Mouse (Mus musculus) embryonic fibroblast, embryonic 13.5 days (primary cell): Measurements from ENCODE around the gene Cdca3. TPM values are rescaled to one million over a fixed set of nuclear protein-coding genes. Genes with fewer than 3 reads are reported as not detected.
A peak's percentile ranks its signal among the peaks of the same experiment; 100 is the strongest.

ENCODE experiments used
- H3K27ac ChIP-seq: 2 replicates; pipeline ENCODE4 v1.5.1; 2012; ENCODE audit warnings: low read length, control low read depth, inconsistent platforms; ENCODE audit not compliant: insufficient read depth
- H3K4me1 ChIP-seq: 2 replicates; pipeline ENCODE4 v1.6.1; 2011; ENCODE audit warnings: low read length; ENCODE audit not compliant: control insufficient read depth, insufficient read depth
- H3K4me3 ChIP-seq: 2 replicates; pipeline ENCODE4 v1.5.1; 2011; ENCODE audit warnings: mild to moderate bottlenecking, control low read depth, low read length; ENCODE audit not compliant: insufficient read depth
- CTCF ChIP-seq: IDR thresholded peaks from 2 replicates; pipeline ENCODE4 v1.5.1; 2011; ENCODE audit warnings: mild to moderate bottlenecking, control low read depth, low read length, moderate library complexity, borderline replicate concordance; ENCODE audit not compliant: insufficient read depth
- POLR2A ChIP-seq: IDR thresholded peaks from 2 replicates; pipeline ENCODE4 v1.6.1; 2011; ENCODE audit warnings: low read depth, mild to moderate bottlenecking, control low read depth, low read length, moderate library complexity
- polyA plus RNA-seq: library from polyadenylated mRNA; stranded (reverse); fragments of >200 nt; gene quantifications from 2 replicates; pipeline ENCODE4 v1.2.4, GENCODE M21; 2011; ENCODE audit warnings: low read depth; ENCODE audit not compliant: missing spikeins, insufficient read length

The Cdca3 gene
- polyA plus RNA-seq, 1 experiment, result 61.1 TPM

- TF ChIP-seq POLR2A (no peak), CTCF (no peak)
- H3K4me1 ChIP-seq, result no peaks in the 10 kb centered on the region
- H3K27ac ChIP-seq, result no peak overlapping the region
- H3K4me3 ChIP-seq, result no peak overlapping the region
Observed at GRCm38 (mm10) chr6:124850535-124850934, 21.2 kb downstream of the Cdca3 start.

DNA sequence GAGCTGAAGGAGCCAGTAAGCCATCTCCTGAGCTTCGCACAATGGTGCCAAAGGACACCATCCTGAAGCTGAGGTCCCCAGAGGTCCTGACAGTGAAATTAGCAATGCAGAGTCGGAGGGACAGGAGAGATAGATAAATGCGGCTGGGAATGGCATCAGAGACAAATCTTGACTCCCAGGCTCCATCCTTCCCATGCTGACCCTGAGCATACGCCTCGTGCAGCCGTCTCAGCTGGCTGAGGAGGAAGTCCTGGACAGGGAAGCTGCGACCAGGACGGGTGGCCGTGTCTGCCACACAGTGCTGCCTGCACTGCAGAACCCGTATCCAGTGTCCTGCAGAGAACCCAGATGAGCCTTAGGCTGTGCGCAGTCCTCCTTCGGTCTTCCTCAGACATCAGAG is 25.3 kb downstream of the Cdca3 start:
- H3K27ac ChIP-seq, result no peak overlapping the region
- H3K4me1 ChIP-seq, result no peaks in the 10 kb centered on the region
- TF ChIP-seq CTCF (no peak), POLR2A (0 out of 2 replicates have a peak, but pooled peaks have one; percentile 12)
- no peak overlapping the region for H3K4me3 ChIP-seq

DNA sequence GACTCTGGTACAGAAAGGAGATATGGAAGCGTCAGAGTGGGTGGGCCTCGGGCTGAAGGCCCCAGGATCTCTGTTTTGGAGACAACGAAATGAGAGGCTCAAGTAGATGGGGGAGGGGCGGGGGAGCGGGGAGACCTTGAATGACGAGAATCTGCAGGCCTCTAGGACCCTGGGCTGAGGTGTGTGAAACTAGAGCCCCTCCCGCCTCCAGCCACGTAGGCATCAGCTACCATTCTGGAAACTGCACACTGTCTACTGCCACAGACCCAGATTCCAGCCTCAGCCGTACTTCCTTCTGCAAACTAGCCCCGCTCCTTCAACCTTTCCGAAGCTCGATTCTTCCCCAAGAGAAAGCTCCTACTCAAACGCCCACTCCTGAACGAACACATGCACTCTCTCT is 27.0 kb downstream of the Cdca3 start:
- peak overlapping the region; percentile 44 for H3K27ac ChIP-seq
- peak overlapping the region; percentile 54 for H3K4me3 ChIP-seq
- peak; percentile 77 for TF ChIP-seq POLR2A
- no peak for TF ChIP-seq CTCF
- no peaks in the 10 kb centered on the region for H3K4me1 ChIP-seq

- Histone ChIP-seq H3K4me1 (no peaks in the 10 kb centered on the region), H3K27ac (peak within 1 kb of the TSS; percentile 73), H3K4me3 (peak within 1 kb of the TSS; percentile 54)
- TF ChIP-seq CTCF (peak; percentile 39; the same call in 1 of the 2 replicates), POLR2A (peak; percentile 75)
Observed at GRCm38 (mm10) chr6:124856916-124857839, 27.8 kb downstream of the Cdca3 start, which contains the start of gene P3h3. P3h3 (minus strand) TSS chr6:124857752.

- Histone ChIP-seq H3K27ac (peak overlapping the region; percentile 68), H3K4me1 (no peaks in the 10 kb centered on the region), H3K4me3 (peak overlapping the region; percentile 54)
Observed at GRCm38 (mm10) chr6:124857840-124858530, 28.6 kb downstream of the Cdca3 start.

DNA sequence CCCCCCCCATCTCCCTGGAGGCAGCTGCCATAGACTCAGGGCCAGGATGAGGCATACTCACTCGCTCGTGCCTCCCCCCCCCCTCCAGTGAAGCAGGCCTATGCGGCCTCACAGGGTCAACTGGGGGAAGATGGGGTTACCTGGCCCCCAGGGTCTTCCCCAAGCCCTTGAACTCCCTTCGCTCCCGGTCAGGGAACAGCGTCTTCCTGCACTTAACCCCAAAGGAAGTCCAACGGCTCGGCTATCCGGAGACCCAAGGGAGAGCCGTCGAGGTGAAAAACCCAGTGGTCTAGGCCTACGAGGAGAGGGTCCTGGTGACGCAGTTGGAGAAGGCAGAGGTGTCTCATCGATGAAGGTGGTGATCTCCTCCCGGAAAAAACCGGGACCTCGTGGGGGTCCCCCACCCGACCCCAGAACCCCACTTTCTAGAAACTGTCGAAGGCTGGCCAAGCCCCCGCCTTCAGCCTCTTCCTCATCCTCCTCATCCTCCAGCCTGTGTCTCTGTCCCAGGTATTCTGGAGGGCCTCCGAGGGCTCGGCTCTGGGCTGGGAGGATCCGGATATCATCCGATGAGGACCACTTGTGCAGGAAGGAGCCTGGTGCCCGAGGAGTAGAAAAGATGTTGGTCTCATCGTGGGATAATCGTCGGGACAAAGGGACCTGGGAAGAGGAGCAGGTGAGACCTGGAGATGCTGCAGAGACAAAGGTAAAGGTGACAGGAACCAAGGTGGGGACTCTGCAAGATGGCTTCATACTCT is 29.4 kb downstream of the Cdca3 start:
- Histone ChIP-seq H3K4me1 (no peaks in the 10 kb centered on the region), H3K4me3 (no peak overlapping the region), H3K27ac (no peak overlapping the region)
- no peak for TF ChIP-seq CTCF
- TF ChIP-seq POLR2A, result 0 out of 2 replicates have a peak, but pooled peaks have one; percentile 7

More at GRCm38 (mm10) chr6:124857840-124858530, 28.6 kb downstream of the Cdca3 start:
- TF ChIP-seq POLR2A (peak; percentile 14; the same call in 1 of the 2 replicates), CTCF (no peak)

GRCm38 (mm10) chr6:124859725-124860124 is 30.4 kb downstream of the Cdca3 start:
- Histone ChIP-seq H3K4me1 (no peaks in the 10 kb centered on the region), H3K27ac (no peak overlapping the region), H3K4me3 (no peak overlapping the region)
- peak; percentile 78 for TF ChIP-seq CTCF
- TF ChIP-seq POLR2A, result no peak

GRCm38 (mm10) chr6:124860511-124860910 is 31.2 kb downstream of the Cdca3 start:
- TF ChIP-seq POLR2A (no peak), CTCF (no peak)
- no peak overlapping the region for H3K27ac ChIP-seq
- no peaks in the 10 kb centered on the region for H3K4me1 ChIP-seq
- H3K4me3 ChIP-seq, result no peak overlapping the region

DNA sequence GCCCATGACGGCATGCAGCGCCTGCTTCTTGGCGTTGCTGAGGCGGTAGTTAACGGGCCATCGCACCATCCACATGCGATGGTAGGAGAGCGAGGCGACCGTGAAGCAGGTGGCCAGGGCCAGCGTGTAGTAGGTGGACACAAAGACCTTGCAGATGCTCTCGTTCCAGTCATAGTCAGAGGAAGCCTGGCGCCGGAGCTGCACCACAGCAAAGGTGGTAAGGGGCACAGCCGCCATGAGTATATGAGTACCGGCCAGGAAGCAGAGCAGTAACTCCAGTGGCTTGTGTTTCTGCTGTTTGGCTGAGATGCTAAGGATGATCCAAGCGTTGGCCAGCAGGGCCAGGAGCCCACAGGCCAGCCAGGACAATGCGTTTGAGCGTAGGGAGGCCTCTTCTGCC is 31.9 kb downstream of the Cdca3 start:
- no peak overlapping the region for H3K4me3 ChIP-seq
- H3K27ac ChIP-seq, result no peak overlapping the region
- TF ChIP-seq CTCF (no peak), POLR2A (0 out of 2 replicates have a peak, but pooled peaks have one; percentile 11)
- no peaks in the 10 kb centered on the region for H3K4me1 ChIP-seq
